Mouse (Mus musculus): ENCODE data around the gene Actbl2. TPM values are rescaled to one million over a fixed set of nuclear protein-coding genes. Genes with fewer than 3 reads are reported as not detected.

Gene Actbl2
- polyA plus RNA-seq (2012; rRNA removed) = 0.02 and 0.04 TPM in 2 replicates

GRCm38 (mm10) chr13:111254713-111255112 is at the start of gene Actbl2:
Gene Actbl2 (plus strand): TSS chr13:111255013.

Other genes with a start within 250 kb of the Actbl2 start
- gene Gpbp1, start 235.1 kb downstream of the Actbl2 start, polyA plus RNA-seq (2012; rRNA removed) = 80.5 and 83.5 TPM in 2 replicates